Mouse (Mus musculus) left cerebral cortex, adult 6 months (tissue): ENCODE measurements around the gene Zrsr2. TPM values are rescaled to one million over a fixed set of nuclear protein-coding genes. Genes with fewer than 3 reads are reported as not detected.

ENCODE experiments used
- long read RNA-seq, 2 experiments: library from polyadenylated mRNA; unstranded; transcript quantifications; one replicate each; pipeline ENCODE4 v2.0.0; 2019 to 2020
- polyA plus RNA-seq: library from polyadenylated mRNA; unstranded; fragments of <200 nt; fragmentation: Nextera tagmentation; gene quantifications from 2 replicates; pipeline ENCODE4 v1.2.3, GENCODE M21; 2021

Zrsr2 gene
- polyA plus RNA-seq: 99.7 and 107 TPM in 2 replicates
- long read RNA-seq, experiment 1, transcript Zrsr2-208 (6 exons, 460 nt): minor isoform, 9 of 134 reads
- long read RNA-seq, experiment 1, transcript Zrsr2-201 (5 exons, 3,867 nt): major isoform, 83 of 134 reads
- long read RNA-seq, experiment 1, partial matches to known transcripts: 25 of 134 reads
- long read RNA-seq, experiment 1, other reads (novel, unspliced or antisense): 14 of 134 reads
- long read RNA-seq, experiment 2, transcript Zrsr2-204 (4 exons, 382 nt): minor isoform, 5 of 93 reads
- long read RNA-seq, experiment 2, transcript Zrsr2-201 (5 exons, 3,867 nt): major isoform, 8 of 93 reads
- long read RNA-seq, experiment 2, partial matches to known transcripts: 57 of 93 reads
- long read RNA-seq, experiment 2, other reads (novel, unspliced or antisense): 22 of 93 reads

GRCm38 (mm10) chrX:163958467-163958875 is at the start of gene Zrsr2:
Gene Zrsr2, minus strand, starts transcription at chrX:163958661.

GRCm38 (mm10) chrX:163908337-163909250 is 49.9 kb downstream of the Zrsr2 start, which contains the start of gene Ap1s2:
Gene Ap1s2, plus strand, starts transcription at chrX:163909017.

Other genes starting within 250 kb of the Zrsr2 start
- 0.77 and 0.78 TPM in 2 replicates for gene Rnf138rt1, start 197.3 kb downstream of the Zrsr2 start, polyA plus RNA-seq
- gene Ap1s2, start 49.6 kb downstream of the Zrsr2 start, polyA plus RNA-seq: 32.4 and 45.0 TPM in 2 replicates
- gene Car5b, start 69.3 kb upstream of the Zrsr2 start, polyA plus RNA-seq: 0.34 and 0.61 TPM in 2 replicates
- 9.5 and 10.0 TPM in 2 replicates for gene Siah1b, start 117.8 kb upstream of the Zrsr2 start, polyA plus RNA-seq
- gene Cltrn, start 130.2 kb upstream of the Zrsr2 start, polyA plus RNA-seq: 0.53 TPM in 1 of 2 replicates, not detected in the other
- gene Ace2, start 180.7 kb upstream of the Zrsr2 start, polyA plus RNA-seq: 0.63 and 0.66 TPM in 2 replicates